Comparison of ENCODE assay signal across 7 mouse cellular contexts in genomic region chr19:5424782-5425741, GRCm38 (mm10). TPM values are rescaled to one million over a fixed set of nuclear protein-coding genes. Genes with fewer than 3 reads are reported as not detected.
DNase-seq lines count a peak whose midpoint lies in the region; ATAC-seq lines count a peak whose summit lies in the region.

Gene Drap1 (minus strand): TSS chr19:5424979.
Gene AI837181 (plus strand): TSS chr19:5425144.

- H3K9me3 ChIP-seq in embryonic facial prominence, embryonic 10.5 days, result no peaks in the 10 kb centered on the region
- no peaks in the 10 kb centered on the region for H3K9me3 ChIP-seq in limb, embryonic 10.5 days (replicated peaks)
- H3K9me3 ChIP-seq in midbrain, embryonic 13.5 days, result no peaks in the 10 kb centered on the region

- H3K4me3 ChIP-seq in embryonic facial prominence, embryonic 10.5 days, result peak within 1 kb of the TSS; percentile 89
- H3K4me3 ChIP-seq in limb, embryonic 10.5 days, result peak within 1 kb of the TSS; percentile 90
- peak within 1 kb of the TSS; percentile 69 for H3K4me3 ChIP-seq in midbrain, embryonic 13.5 days (replicated peaks)

- H3K4me2 ChIP-seq in midbrain, embryonic 13.5 days (replicated peaks), result peak within 1 kb of the TSS; percentile 92

- under 1% methylated on average over 76 of the region's 87 CpGs for WGBS in embryonic facial prominence, embryonic 10.5 days
- under 1% methylated on average over 86 of the region's 87 CpGs for WGBS in limb, embryonic 10.5 days
- WGBS in midbrain, embryonic 13.5 days, result 0% methylated on average over 48 of the region's 87 CpGs

- peak; percentile 97 for DNase-seq in adrenal gland, postnatal 10 days
- peak; percentile 99 for DNase-seq in embryonic facial prominence, embryonic 10.5 days (ENCODE audit: low spot score)
- peak; percentile 90 for DNase-seq in kidney, adult 11 months
- DNase-seq in limb, embryonic 10.5 days (ENCODE audit: low spot score), result peak; percentile 99
- peak; percentile 87 for DNase-seq in spleen, adult 12 weeks (ENCODE audit: low spot score)

- ATAC-seq in granulocyte monocyte progenitor cell, adult 5-6 weeks (replicated peaks; ENCODE audit: poor library complexity, severe bottlenecking), result peak; percentile 84
- ATAC-seq in midbrain, embryonic 13.5 days, result peak; percentile 91

- no peaks in the 10 kb centered on the region for H3K27me3 ChIP-seq in embryonic facial prominence, embryonic 10.5 days (replicated peaks; ENCODE audit: low read depth, poor library complexity, severe bottlenecking)
- no peaks in the 10 kb centered on the region for H3K27me3 ChIP-seq in limb, embryonic 10.5 days (ENCODE audit: low read depth, poor library complexity, severe bottlenecking)
- no peaks in the 10 kb centered on the region for H3K27me3 ChIP-seq in midbrain, embryonic 13.5 days

- peak within 1 kb of the TSS; percentile 89 for H3K9ac ChIP-seq in midbrain, embryonic 13.5 days (replicated peaks)

- H3K36me3 ChIP-seq in embryonic facial prominence, embryonic 10.5 days (replicated peaks), result peaks cover 67% of the 10 kb centered on the region
- H3K36me3 ChIP-seq in limb, embryonic 10.5 days, result peaks cover 64% of the 10 kb centered on the region
- H3K36me3 ChIP-seq in midbrain, embryonic 13.5 days, result peaks cover 41% of the 10 kb centered on the region

- peak within 1 kb of the TSS; percentile 97 for H3K27ac ChIP-seq in embryonic facial prominence, embryonic 10.5 days (replicated peaks)
- H3K27ac ChIP-seq in limb, embryonic 10.5 days, result peak within 1 kb of the TSS; percentile 97
- H3K27ac ChIP-seq in midbrain, embryonic 13.5 days, result peak within 1 kb of the TSS; percentile 91

- peaks cover 38% of the 10 kb centered on the region for H3K4me1 ChIP-seq in embryonic facial prominence, embryonic 10.5 days
- H3K4me1 ChIP-seq in limb, embryonic 10.5 days, result peaks cover 39% of the 10 kb centered on the region
- peaks cover 48% of the 10 kb centered on the region for H3K4me1 ChIP-seq in midbrain, embryonic 13.5 days (replicated peaks)

RNA-seq across cellular contexts. Expression of gene Drap1, which starts in this region (rescaled TPM):
- 100 to 1,000 TPM; 246 to 264 TPM for total RNA-seq in adrenal gland, postnatal 10 days (2021)
- 222 and 242 TPM in 2 replicates for polyA plus RNA-seq in embryonic facial prominence, embryonic 10.5 days (2016; fragmentation: Nextera tagmentation; extraction: Ambion mirVana)
- 160 and 218 TPM in 2 replicates for total RNA-seq in granulocyte monocyte progenitor cell, adult 5-6 weeks (2014; fragmentation: Nextera tagmentation)
- total RNA-seq in granulocyte monocyte progenitor cell, adult 5-6 weeks (2017), result 119 and 145 TPM in 2 replicates
- 224 and 246 TPM in 2 replicates for polyA plus RNA-seq in limb, embryonic 10.5 days (2016; fragmentation: Nextera tagmentation; extraction: Ambion mirVana)
- 303 and 313 TPM in 2 replicates for polyA plus RNA-seq in midbrain, embryonic 13.5 days (2015; fragmentation: Nextera tagmentation; extraction: Ambion mirVana)

RNA-seq across cellular contexts. Expression of gene AI837181, which starts in this region (rescaled TPM):
- total RNA-seq in adrenal gland, postnatal 10 days (2021), result 10 to 100 TPM; 42.5 to 43.8 TPM
- polyA plus RNA-seq in embryonic facial prominence, embryonic 10.5 days (2016; fragmentation: Nextera tagmentation; extraction: Ambion mirVana), result 49.5 and 55.0 TPM in 2 replicates
- 30.1 and 32.7 TPM in 2 replicates for total RNA-seq in granulocyte monocyte progenitor cell, adult 5-6 weeks (2014; fragmentation: Nextera tagmentation)
- 10.9 and 12.2 TPM in 2 replicates for total RNA-seq in granulocyte monocyte progenitor cell, adult 5-6 weeks (2017)
- 59.7 and 68.8 TPM in 2 replicates for polyA plus RNA-seq in limb, embryonic 10.5 days (2016; fragmentation: Nextera tagmentation; extraction: Ambion mirVana)
- polyA plus RNA-seq in midbrain, embryonic 13.5 days (2015; fragmentation: Nextera tagmentation; extraction: Ambion mirVana), result 51.6 and 60.3 TPM in 2 replicates

Comparison
In these comparisons a context has a peak if more than half of its experiments do, and no peak if none do; other contexts are left out.
1. Peak in every context shown above with its lines: DNase-seq, ATAC-seq, H3K4me3 ChIP-seq and H3K27ac ChIP-seq.